Mouse (Mus musculus) limb, embryonic 11.5 days (tissue): Measurements from ENCODE around the gene Bgn. TPM values are rescaled to one million over a fixed set of nuclear protein-coding genes. Genes with fewer than 3 reads are reported as not detected.
A peak's percentile ranks its signal among the peaks of the same experiment; 100 is the strongest.

Experiments
- ATAC-seq: fragments of 200-750 bp; cut with Nextera tagmentation; 2 replicates; pipeline ENCODE4 v1.8.0; 2017; ENCODE audit warnings: low read depth; ENCODE audit not compliant: insufficient number of reproducible peaks, low FRiP score, low TSS enrichment
- DNase-seq: peaks from one replicate; pipeline ENCODE4 v3.0.0-alpha.2; 2015; ENCODE audit warnings: low spot score
- H3K27ac ChIP-seq: fragments of 300-500 bp; sonication (generic); replicated peaks from 2 replicates; pipeline ENCODE4 v1.5.1; 2014; ENCODE audit warnings: low read depth, mild to moderate bottlenecking, low read length
- H3K27me3 ChIP-seq: fragments of 300-500 bp; sonication (generic); 2 replicates; pipeline ENCODE4 v1.6.1; 2014; ENCODE audit warnings: mild to moderate bottlenecking, low read length, mixed read lengths; ENCODE audit not compliant: control insufficient read depth, insufficient read depth
- H3K36me3 ChIP-seq: fragments of 300-500 bp; sonication (generic); 2 replicates; pipeline ENCODE4 v1.6.1; 2014; ENCODE audit warnings: mild to moderate bottlenecking, low read length, moderate library complexity, mixed read lengths; ENCODE audit not compliant: control insufficient read depth, insufficient read depth
- H3K4me1 ChIP-seq: fragments of 300-500 bp; sonication (generic); 2 replicates; pipeline ENCODE4 v1.6.1; 2014; ENCODE audit warnings: low read length, mixed read lengths; ENCODE audit not compliant: control insufficient read depth, insufficient read depth
- H3K4me2 ChIP-seq: fragments of 300-500 bp; sonication (generic); 2 replicates; pipeline ENCODE4 v1.6.1; 2014; ENCODE audit warnings: low read depth, mild to moderate bottlenecking, moderate library complexity; ENCODE audit not compliant: severe bottlenecking
- H3K4me3 ChIP-seq: fragments of 300-500 bp; sonication (generic); 2 replicates; pipeline ENCODE4 v1.5.1; 2014; ENCODE audit warnings: low read depth, low read length
- H3K9ac ChIP-seq: fragments of 300-500 bp; sonication (generic); 2 replicates; pipeline ENCODE4 v1.6.1; 2014; ENCODE audit warnings: mild to moderate bottlenecking, low read length
- H3K9me3 ChIP-seq: fragments of 300-500 bp; sonication (generic); 2 replicates; pipeline ENCODE4 v1.6.1; 2016; ENCODE audit warnings: low read length; ENCODE audit not compliant: control insufficient read depth
- WGBS: fragments of 180-500 bp; shearing (Covaris S2); extraction: QIAGEN DNeasy Blood & Tissue Kit; methylation state at CpG from one replicate; pipeline ENCODE4 v1.1.7; 2014; 5-methylcytosine and 5-hydroxymethylcytosine counted together
- polyA plus RNA-seq: library from polyadenylated mRNA; unstranded; fragments of >200 nt; fragmentation: Nextera tagmentation; extraction: Ambion mirVana; gene quantifications from 2 replicates; pipeline ENCODE4 v1.2.1, GENCODE M21; 2014

Gene Bgn
- polyA plus RNA-seq, 1 experiment from 2014 or later, result 22.0 TPM

- Histone ChIP-seq H3K36me3 (no peaks in the 10 kb centered on the region), H3K27ac (peak overlapping the region; percentile 79), H3K27me3 (no peaks in the 10 kb centered on the region; the same call in 1 of the 2 replicates), H3K9ac (no peak overlapping the region), H3K9me3 (no peaks in the 10 kb centered on the region), H3K4me2 (no peak overlapping the region), H3K4me1 (peaks cover 7% of the 10 kb centered on the region; the same call in 1 of the 2 replicates), H3K4me3 (no peak overlapping the region)
- WGBS, result 82% methylated on average over 3 of the region's 3 CpGs
- no peak; the same call in 1 of the 2 replicates for ATAC-seq
- DNase-seq, result no peak
These were observed 15.1 kb upstream of the Bgn start for GRCm38 (mm10) chrX:73468330-73468729.

GRCm38 (mm10) chrX:73468752-73469151 lies 14.7 kb upstream of the Bgn start:
- Histone ChIP-seq H3K27ac (peak overlapping the region; percentile 79), H3K4me2 (no peak overlapping the region), H3K9me3 (no peaks in the 10 kb centered on the region), H3K4me3 (no peak overlapping the region), H3K27me3 (peaks cover 2% of the 10 kb centered on the region; the same call in 1 of the 2 replicates), H3K36me3 (no peaks in the 10 kb centered on the region), H3K4me1 (peaks cover 7% of the 10 kb centered on the region; the same call in 1 of the 2 replicates), H3K9ac (no peak overlapping the region)
- ATAC-seq (no peak), DNase-seq (no peak)
- 71% methylated on average over 1 of the region's 1 CpGs for WGBS

DNA sequence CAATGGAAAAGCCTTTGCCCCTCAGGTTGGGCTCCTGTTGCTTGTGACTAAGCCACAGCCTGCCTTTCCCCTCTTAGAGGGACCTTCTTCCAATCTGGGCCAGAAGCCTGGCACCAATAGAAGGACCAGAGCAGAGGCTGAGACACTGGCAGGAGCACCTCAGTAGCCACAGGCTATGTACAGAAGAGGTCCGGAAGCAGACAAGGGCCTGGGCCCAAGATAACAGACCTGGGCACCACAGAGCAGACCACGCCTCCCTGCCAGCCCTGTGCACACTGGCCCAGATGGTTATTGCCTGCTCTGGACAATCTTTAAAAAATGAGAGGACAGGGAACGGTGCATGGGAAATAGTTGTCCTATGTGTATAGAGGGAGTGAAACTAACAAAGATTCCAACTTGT lies 11.6 kb upstream of the Bgn start:
- no peak for DNase-seq
- Histone ChIP-seq H3K9me3 (no peaks in the 10 kb centered on the region), H3K4me1 (peaks cover 7% of the 10 kb centered on the region; the same call in 1 of the 2 replicates), H3K36me3 (no peaks in the 10 kb centered on the region), H3K4me2 (no peak overlapping the region), H3K9ac (no peak overlapping the region), H3K27ac (no peak overlapping the region), H3K27me3 (peaks cover 2% of the 10 kb centered on the region; the same call in 1 of the 2 replicates), H3K4me3 (no peak overlapping the region)
- 89% methylated on average over 3 of the region's 3 CpGs for WGBS
- ATAC-seq, result no peak

GRCm38 (mm10) chrX:73474340-73475165 lies 8.8 kb upstream of the Bgn start:
- H3K27me3 ChIP-seq, result peaks cover 9% of the 10 kb centered on the region
- 0 out of 2 replicates have a peak overlapping the region, but pooled peaks have one; percentile 26 for H3K27ac ChIP-seq
- H3K4me3 ChIP-seq, result no peak overlapping the region
- H3K36me3 ChIP-seq, result no peaks in the 10 kb centered on the region
- H3K9ac ChIP-seq, result no peak overlapping the region
- no peak for ATAC-seq
- no peaks in the 10 kb centered on the region for H3K4me1 ChIP-seq
- no peak overlapping the region for H3K4me2 ChIP-seq
- no peak for DNase-seq
- no peaks in the 10 kb centered on the region for H3K9me3 ChIP-seq
- 51% methylated on average over 12 of the region's 12 CpGs for WGBS

DNA sequence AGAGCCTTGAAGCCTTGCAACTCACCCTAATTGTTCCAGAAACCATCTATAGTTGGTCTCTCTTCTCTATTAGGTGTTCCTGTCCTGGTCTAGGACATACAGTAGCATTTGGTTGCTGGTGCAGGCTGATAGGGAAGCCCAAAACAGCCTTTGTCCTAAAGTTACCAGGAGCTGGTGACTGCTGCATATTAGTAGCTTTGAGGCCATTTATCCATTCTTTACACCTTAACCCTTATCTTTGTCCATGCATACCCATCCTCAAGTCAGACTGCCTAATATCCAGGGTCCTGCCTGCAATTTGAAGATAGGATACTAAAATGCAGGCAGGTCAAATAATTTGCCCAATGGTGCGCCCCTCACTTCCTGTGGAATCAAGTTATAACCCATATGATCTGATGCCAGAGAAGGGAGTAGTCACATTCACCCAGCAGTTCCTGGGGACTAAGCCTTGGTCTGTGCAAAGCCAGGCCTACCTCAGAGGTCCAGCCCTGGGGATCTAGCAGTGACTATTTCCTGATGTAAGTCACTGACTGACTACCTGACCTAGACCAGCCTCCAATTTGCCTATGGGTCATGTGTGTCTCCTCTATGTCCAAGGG lies 7.6 kb upstream of the Bgn start:
- Histone ChIP-seq H3K27me3 (peaks cover 9% of the 10 kb centered on the region), H3K36me3 (no peaks in the 10 kb centered on the region), H3K4me2 (no peak overlapping the region), H3K27ac (no peak overlapping the region), H3K4me3 (no peak overlapping the region), H3K9ac (no peak overlapping the region), H3K4me1 (peaks cover 3% of the 10 kb centered on the region; the same call in 1 of the 2 replicates), H3K9me3 (no peaks in the 10 kb centered on the region)
- WGBS, result 100% methylated on average over 1 of the region's 1 CpGs
- no peak for ATAC-seq
- no peak for DNase-seq

DNA sequence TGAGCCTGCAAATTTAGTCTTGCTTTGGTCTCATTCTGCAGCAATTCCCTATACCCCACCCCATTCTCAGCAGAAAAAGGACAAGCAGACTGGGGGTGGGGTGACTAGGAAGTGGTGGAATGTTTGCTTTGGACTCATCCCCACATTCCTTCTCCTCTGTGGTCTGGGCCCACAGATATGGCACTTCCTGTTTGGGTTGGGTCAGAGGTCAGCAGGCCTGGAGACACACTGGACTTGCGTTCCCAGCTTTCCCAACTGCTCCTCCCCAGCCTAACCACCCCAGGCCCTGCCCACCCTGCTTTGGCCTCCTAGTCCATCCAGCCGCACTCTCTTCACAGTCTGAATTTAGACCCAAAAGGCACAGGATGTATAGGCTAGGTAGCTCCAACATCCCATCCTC lies 6.8 kb upstream of the Bgn start:
- Histone ChIP-seq H3K4me1 (peaks cover 3% of the 10 kb centered on the region; the same call in 1 of the 2 replicates), H3K27me3 (peaks cover 9% of the 10 kb centered on the region), H3K4me3 (no peak overlapping the region), H3K27ac (no peak overlapping the region), H3K36me3 (no peaks in the 10 kb centered on the region), H3K9ac (no peak overlapping the region), H3K4me2 (no peak overlapping the region), H3K9me3 (no peaks in the 10 kb centered on the region)
- no peak for ATAC-seq
- 86% methylated on average over 2 of the region's 2 CpGs for WGBS
- DNase-seq, result no peak

DNA sequence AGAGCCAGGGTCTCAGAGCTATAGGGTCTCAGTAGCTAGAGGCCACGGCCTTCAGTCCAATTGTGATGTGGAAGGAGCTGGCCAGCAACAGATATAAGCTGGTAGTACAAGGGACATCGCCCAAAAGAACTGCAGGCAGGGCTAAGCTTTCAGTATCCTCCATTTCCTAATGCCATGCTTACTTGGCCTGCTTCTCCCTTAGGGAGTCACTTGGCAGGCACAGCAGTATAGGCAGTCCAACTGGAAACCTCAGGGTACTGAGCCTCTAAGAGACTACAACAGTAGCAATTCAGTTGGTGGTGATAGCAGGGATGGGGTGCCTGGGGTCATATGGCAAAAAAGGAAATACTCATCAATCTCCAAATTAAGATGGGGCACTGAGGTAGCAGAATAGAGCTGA lies 5.9 kb upstream of the Bgn start:
- Histone ChIP-seq H3K9ac (no peak overlapping the region), H3K4me1 (peaks cover 3% of the 10 kb centered on the region; the same call in 1 of the 2 replicates), H3K4me2 (no peak overlapping the region), H3K9me3 (no peaks in the 10 kb centered on the region), H3K27ac (no peak overlapping the region), H3K36me3 (no peaks in the 10 kb centered on the region), H3K4me3 (no peak overlapping the region), H3K27me3 (peaks cover 9% of the 10 kb centered on the region)
- 86% methylated on average over 2 of the region's 2 CpGs for WGBS
- DNase-seq (no peak), ATAC-seq (no peak)

GRCm38 (mm10) chrX:73479656-73480055 lies 3.7 kb upstream of the Bgn start:
- Histone ChIP-seq H3K4me2 (no peak overlapping the region), H3K4me3 (no peak overlapping the region), H3K36me3 (no peaks in the 10 kb centered on the region), H3K9ac (no peak overlapping the region), H3K4me1 (peaks cover 6% of the 10 kb centered on the region; the same call in 1 of the 2 replicates), H3K27me3 (peaks cover 7% of the 10 kb centered on the region), H3K27ac (no peak overlapping the region), H3K9me3 (no peaks in the 10 kb centered on the region)
- DNase-seq (no peak), ATAC-seq (no peak)
